Mouse (Mus musculus) forebrain, embryonic 14.5 days (tissue): ENCODE data around the gene Amt. TPM values are rescaled to one million over a fixed set of nuclear protein-coding genes. Genes with fewer than 3 reads are reported as not detected.
A peak's percentile ranks its signal among the peaks of the same experiment; 100 is the strongest.
"Not testable (repeated sequence)": the region's sequence is repeated elsewhere in the genome, so short reads cannot be mapped to it uniquely, and the experiment has no call there.

Experiments used
- ATAC-seq: fragments of 200-750 bp; cut with Nextera tagmentation; 2 replicates; pipeline ENCODE4 v1.8.0; 2017; ENCODE audit warnings: mild to moderate bottlenecking, moderate library complexity
- DNase-seq: peaks from one replicate; pipeline ENCODE4 v3.0.0-alpha.2; 2015; ENCODE audit warnings: low spot score
- H3K27ac ChIP-seq: fragments of 300-500 bp; sonication (generic); 2 replicates; pipeline ENCODE4 v1.5.1; 2014; ENCODE audit warnings: low read depth, mild to moderate bottlenecking, control low read depth, low read length, moderate library complexity
- H3K27me3 ChIP-seq: fragments of 300-500 bp; sonication (generic); replicated peaks from 2 replicates; pipeline ENCODE4 v1.6.1; 2014; ENCODE audit warnings: low read length, control low read depth, mixed read lengths; ENCODE audit not compliant: control insufficient read depth, insufficient read depth
- H3K36me3 ChIP-seq: fragments of 300-500 bp; sonication (generic); 2 replicates; pipeline ENCODE4 v1.6.1; 2014; ENCODE audit warnings: low read length, control low read depth; ENCODE audit not compliant: control insufficient read depth, insufficient read depth
- H3K4me1 ChIP-seq: fragments of 300-500 bp; sonication (generic); 2 replicates; pipeline ENCODE4 v1.6.1; 2014; ENCODE audit warnings: antibody characterized with exemption, low read length, control low read depth; ENCODE audit not compliant: control insufficient read depth, insufficient read depth
- H3K4me2 ChIP-seq: fragments of 300-500 bp; sonication (generic); 2 replicates; pipeline ENCODE4 v1.6.1; 2014; ENCODE audit warnings: mild to moderate bottlenecking, control low read depth, low read length
- H3K4me3 ChIP-seq: fragments of 300-500 bp; sonication (generic); 2 replicates; pipeline ENCODE4 v1.5.1; 2014; ENCODE audit warnings: low read depth, low read length, control low read depth
- H3K9ac ChIP-seq: fragments of 300-500 bp; sonication (generic); 2 replicates; pipeline ENCODE4 v1.6.1; 2014; ENCODE audit warnings: mild to moderate bottlenecking, low read length, control low read depth, moderate library complexity
- H3K9me3 ChIP-seq: fragments of 300-500 bp; sonication (generic); replicated peaks from 2 replicates; pipeline ENCODE4 v1.6.1; 2016; ENCODE audit warnings: low read length, control low read depth, mixed read lengths; ENCODE audit not compliant: control insufficient read depth
- WGBS: fragments of 180-500 bp; shearing (Covaris S2); extraction: QIAGEN DNeasy Blood & Tissue Kit; methylation state at CpG from one replicate; pipeline ENCODE4 v1.1.7; 2014; 5-methylcytosine and 5-hydroxymethylcytosine counted together
- polyA plus RNA-seq: library from polyadenylated mRNA; unstranded; fragments of >200 nt; fragmentation: Nextera tagmentation; extraction: Ambion mirVana; gene quantifications from 2 replicates; pipeline ENCODE4 v1.2.1, GENCODE M21; 2014

Gene Amt
- polyA plus RNA-seq, 1 experiment from 2014 or later, result 13.4 TPM

- peak within 1 kb of the TSS; percentile 91 for H3K9ac ChIP-seq
- peak within 1 kb of the TSS; percentile 82 for H3K4me2 ChIP-seq
- WGBS, result under 1% methylated on average over 68 of the region's 71 CpGs
- H3K4me3 ChIP-seq, result peak within 1 kb of the TSS; percentile 96
- H3K36me3 ChIP-seq, result 0 out of 2 replicates have a peak, but pooled peaks cover 3% of the 10 kb centered on the region
- H3K27ac ChIP-seq, result peak within 1 kb of the TSS; percentile 90
- peaks cover 19% of the 10 kb centered on the region for H3K4me1 ChIP-seq
- H3K27me3 ChIP-seq, result no peaks in the 10 kb centered on the region
- DNase-seq (peak; percentile 98), ATAC-seq (peak; percentile 99)
- H3K9me3 ChIP-seq, result no peaks in the 10 kb centered on the region
These were observed 32.9 kb upstream of the Amt start, which contains the start of gene Dag1 for GRCm38 (mm10) chr9:108263690-108264190. Dag1 (minus strand) TSS chr9:108263958.

- Histone ChIP-seq H3K27me3 (no peaks in the 10 kb centered on the region), H3K9ac (peak overlapping the region; percentile 54), H3K27ac (peak overlapping the region; percentile 90), H3K9me3 (no peaks in the 10 kb centered on the region), H3K4me1 (peaks cover 19% of the 10 kb centered on the region), H3K4me2 (peak overlapping the region; percentile 82), H3K36me3 (0 out of 2 replicates have a peak, but pooled peaks cover 3% of the 10 kb centered on the region), H3K4me3 (peak overlapping the region; percentile 96)
- DNase-seq, result no peak
- WGBS, result 16% methylated on average over 10 of the region's 10 CpGs
- ATAC-seq, result no peak
These were observed 32.3 kb upstream of the Amt start for GRCm38 (mm10) chr9:108264191-108264921.

GRCm38 (mm10) chr9:108266261-108266935 lies 30.3 kb upstream of the Amt start:
- no peak overlapping the region for H3K9ac ChIP-seq
- H3K4me2 ChIP-seq, result no peak overlapping the region
- H3K27ac ChIP-seq, result no peak overlapping the region
- H3K27me3 ChIP-seq, result no peaks in the 10 kb centered on the region
- WGBS, result 65% methylated on average over 10 of the region's 10 CpGs
- DNase-seq (no peak), ATAC-seq (no peak)
- H3K4me3 ChIP-seq, result no peak overlapping the region
- no peaks in the 10 kb centered on the region for H3K36me3 ChIP-seq
- no peaks in the 10 kb centered on the region for H3K9me3 ChIP-seq
- peaks cover 19% of the 10 kb centered on the region for H3K4me1 ChIP-seq

GRCm38 (mm10) chr9:108267691-108268090 lies 29.0 kb upstream of the Amt start:
- Histone ChIP-seq H3K36me3 (no peaks in the 10 kb centered on the region), H3K27me3 (no peaks in the 10 kb centered on the region), H3K9ac (no peak overlapping the region), H3K4me2 (no peak overlapping the region), H3K4me1 (peaks cover 7% of the 10 kb centered on the region), H3K4me3 (no peak overlapping the region), H3K9me3 (no peaks in the 10 kb centered on the region), H3K27ac (no peak overlapping the region)
- DNase-seq (no peak), ATAC-seq (no peak)
- 74% methylated on average over 7 of the region's 7 CpGs for WGBS

GRCm38 (mm10) chr9:108268701-108269100 lies 28.0 kb upstream of the Amt start:
- not testable (repeated sequence) for H3K4me2 ChIP-seq, H3K4me3 ChIP-seq, H3K27ac ChIP-seq, H3K36me3 ChIP-seq, H3K9me3 ChIP-seq, ATAC-seq, H3K27me3 ChIP-seq, H3K4me1 ChIP-seq, H3K9ac ChIP-seq, DNase-seq
- 76% methylated on average over 6 of the region's 7 CpGs for WGBS

GRCm38 (mm10) chr9:108271941-108272340 lies 24.7 kb upstream of the Amt start:
- no peaks in the 10 kb centered on the region for H3K27me3 ChIP-seq
- no peaks in the 10 kb centered on the region for H3K36me3 ChIP-seq
- H3K4me1 ChIP-seq, result no peaks in the 10 kb centered on the region
- no peak overlapping the region for H3K4me2 ChIP-seq
- H3K4me3 ChIP-seq, result no peak overlapping the region
- 46% methylated on average over 2 of the region's 2 CpGs for WGBS
- DNase-seq (no peak), ATAC-seq (no peak)
- H3K9me3 ChIP-seq, result no peaks in the 10 kb centered on the region
- no peak overlapping the region for H3K27ac ChIP-seq
- no peak overlapping the region for H3K9ac ChIP-seq

GRCm38 (mm10) chr9:108272691-108273090 lies 24.0 kb upstream of the Amt start:
- Histone ChIP-seq H3K27me3 (no peaks in the 10 kb centered on the region), H3K4me3 (no peak overlapping the region), H3K4me1 (no peaks in the 10 kb centered on the region), H3K4me2 (no peak overlapping the region), H3K36me3 (no peaks in the 10 kb centered on the region), H3K27ac (no peak overlapping the region), H3K9me3 (no peaks in the 10 kb centered on the region), H3K9ac (no peak overlapping the region)
- no peak for ATAC-seq
- 88% methylated on average over 5 of the region's 5 CpGs for WGBS
- no peak for DNase-seq

GRCm38 (mm10) chr9:108273485-108273884 lies 23.2 kb upstream of the Amt start:
- H3K27me3 ChIP-seq, result no peaks in the 10 kb centered on the region
- no peaks in the 10 kb centered on the region for H3K4me1 ChIP-seq
- DNase-seq (no peak), ATAC-seq (no peak)
- WGBS, result 72% methylated on average over 4 of the region's 4 CpGs
- H3K4me3 ChIP-seq, result no peak overlapping the region
- no peaks in the 10 kb centered on the region for H3K36me3 ChIP-seq
- H3K27ac ChIP-seq, result no peak overlapping the region
- H3K9ac ChIP-seq, result no peak overlapping the region
- no peaks in the 10 kb centered on the region for H3K9me3 ChIP-seq
- H3K4me2 ChIP-seq, result no peak overlapping the region
